Mouse (Mus musculus) G1E (cell line): ENCODE data around the gene Mex3d.

ENCODE experiments used
- CTCF ChIP-seq: IDR thresholded peaks from 2 replicates; pipeline ENCODE4 v1.5.1; 2012; ENCODE audit warnings: low read depth, low read length, inconsistent platforms, mixed read lengths
- GATA1 ChIP-seq: IDR thresholded peaks from 2 replicates; pipeline ENCODE4 v1.6.1; 2012; ENCODE audit warnings: borderline replicate concordance, low read length, inconsistent platforms, mixed read lengths
- GATA2 ChIP-seq: IDR thresholded peaks from 2 replicates; pipeline ENCODE4 v1.6.1; 2012; ENCODE audit warnings: low read depth, low read length, inconsistent platforms, borderline replicate concordance
- POLR2AphosphoS5 ChIP-seq: IDR thresholded peaks from 2 replicates; pipeline ENCODE4 v1.6.1; 2012; ENCODE audit warnings: low read depth, low read length, inconsistent platforms; ENCODE audit not compliant: insufficient replicate concordance
- TAL1 ChIP-seq: conservative IDR thresholded peaks from 2 replicates; pipeline ENCODE4 v1.6.1; 2012; ENCODE audit warnings: low read depth, low read length, inconsistent platforms, mixed read lengths

GRCm38 (mm10) chr10:80357336-80357735 lies 30.1 kb downstream of the Mex3d start:
- TF ChIP-seq GATA1: no peak
- TF ChIP-seq POLR2AphosphoS5: no peak
- no peak for TF ChIP-seq CTCF
- no peak for TF ChIP-seq GATA2
- no peak for TF ChIP-seq TAL1
